Mouse (Mus musculus) left cerebral cortex, adult 2 months (tissue): ENCODE data around the gene Eef1a1. TPM values are rescaled to one million over a fixed set of nuclear protein-coding genes. Genes with fewer than 3 reads are reported as not detected.

Experiments
- DNase-seq, 2 experiments: peaks; one replicate each; pipeline ENCODE4 v3.0.0; 2021 to 2022; ENCODE audit warnings: low spot score in 2 of 2, mixed read lengths in 1 of 2; ENCODE audit errors: extremely low spot score in 1 of 2
- H3K27ac ChIP-seq: fragments of 200-600 bp; 2 replicates; pipeline ENCODE4 v1.8.1; 2022
- H3K4me3 ChIP-seq: fragments of 200-600 bp; 2 replicates; pipeline ENCODE4 v1.8.1; 2022
- CTCF ChIP-seq: fragments of 200-600 bp; IDR thresholded peaks from 2 replicates; pipeline ENCODE4 v1.8.1; 2022; ENCODE audit warnings: antibody characterized with exemption, mild to moderate bottlenecking, moderate library complexity
- intact Hi-C: fragments of 180-260 bp; cut with DNase I; formaldehyde crosslinking; loops from one replicate; pipeline ENCODE4 v1.15.1; 2025
- total RNA-seq, 2 experiments: library from RNA; stranded (reverse); gene quantifications; 2 replicates each; pipeline ENCODE4 v1.2.3; 2021

Eef1a1 gene
- total RNA-seq, 2 experiments from 2014 or later: 2,077 to 2,174 TPM

DNA sequence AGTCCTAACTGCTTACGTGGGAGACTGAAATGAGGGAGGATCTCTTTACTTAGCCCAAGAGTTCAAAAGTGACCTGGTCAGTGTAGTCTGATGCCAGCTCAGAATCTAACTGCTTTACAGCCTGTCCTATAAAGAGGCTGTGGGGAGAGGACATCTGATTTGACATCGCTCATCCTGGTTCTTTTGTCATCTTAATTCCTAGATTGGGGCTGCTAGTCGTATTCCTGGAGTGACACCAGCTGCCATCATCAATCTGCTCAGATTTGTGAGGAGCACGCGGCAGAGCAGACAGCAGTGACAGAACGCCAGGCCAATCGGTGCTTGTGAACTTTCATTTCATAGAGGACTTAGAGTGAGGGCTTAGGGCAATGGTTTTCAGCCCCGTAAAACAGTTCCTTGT is 15.4 kb downstream of the Eef1a1 start:
- DNase-seq: no peak
- Histone ChIP-seq H3K4me3 (no peak overlapping the region), H3K27ac (no peak overlapping the region)
- intact Hi-C loops: no loop called here
- no peak for TF ChIP-seq CTCF

DNA sequence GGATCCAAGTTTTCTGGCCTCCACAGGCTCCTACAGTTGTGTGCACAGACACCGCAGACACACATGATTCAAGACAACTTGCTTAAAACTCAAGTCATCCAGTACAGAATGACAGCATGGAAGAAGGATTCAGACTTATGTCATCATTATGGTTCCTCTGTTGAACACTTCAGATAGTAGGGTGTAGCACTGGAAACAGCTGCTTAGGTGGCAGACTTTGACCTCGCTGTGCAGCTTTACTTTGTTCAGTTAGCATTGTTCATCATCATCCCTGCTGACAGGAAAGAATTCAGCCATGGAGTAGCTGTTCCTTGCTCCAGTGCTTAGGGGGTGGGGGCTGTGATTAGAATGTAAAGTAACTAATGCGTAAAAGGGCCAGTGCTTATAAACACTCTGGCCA is 23.2 kb downstream of the Eef1a1 start:
- H3K4me3 ChIP-seq: no peak overlapping the region
- no peak for TF ChIP-seq CTCF

DNA sequence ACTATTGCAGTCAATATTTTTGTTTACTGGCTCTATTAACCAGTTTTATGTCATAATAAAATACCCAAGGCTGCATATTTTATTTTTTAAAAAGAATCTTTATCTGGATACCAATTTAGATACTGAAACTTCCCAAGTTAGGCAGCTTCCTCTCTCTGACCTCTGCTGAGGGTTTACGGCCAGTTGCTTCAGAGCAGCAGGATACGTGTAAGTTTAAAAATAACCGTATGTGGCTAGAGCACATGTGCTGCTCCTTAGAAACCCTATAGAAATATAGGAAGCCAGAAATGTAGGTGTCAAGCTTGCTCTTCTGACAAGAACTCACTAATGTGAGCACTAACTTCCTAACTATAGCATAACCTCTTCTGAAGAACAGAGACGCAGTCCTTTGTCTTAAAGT is 25.6 kb downstream of the Eef1a1 start:
- TF ChIP-seq CTCF: no peak

More for the DNA sequence above, 23.2 kb downstream of the Eef1a1 start:
- DNase-seq: no peak
- intact Hi-C loops: loop anchor here (2.0 kb wide), 1 partner anchor 15 kb away; no protein-coding TSS in a partner anchor
- no peak overlapping the region for H3K27ac ChIP-seq

DNA sequence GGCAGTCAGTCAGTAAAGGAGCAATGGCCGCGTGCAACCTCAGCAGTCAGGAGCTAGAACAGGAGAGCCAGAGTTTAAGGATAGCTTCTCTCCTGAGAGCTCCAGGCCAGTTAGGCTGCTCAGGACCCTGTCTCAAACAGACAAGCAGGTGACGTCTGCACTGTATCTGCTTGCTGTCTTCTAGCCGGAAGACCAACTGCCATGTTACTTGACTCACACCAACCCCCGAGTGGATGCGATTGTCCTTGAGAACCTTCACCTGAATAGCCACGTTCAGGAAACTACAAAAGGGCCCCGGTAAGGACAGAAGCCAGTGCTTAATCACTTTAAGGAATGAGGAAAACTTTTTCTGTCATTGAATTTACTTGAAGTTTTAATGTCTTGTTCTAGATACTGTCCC is 31.9 kb downstream of the Eef1a1 start:
- no peak overlapping the region for H3K27ac ChIP-seq
- no peak for DNase-seq
- TF ChIP-seq CTCF: no peak
- intact Hi-C loops: no loop called here
- H3K4me3 ChIP-seq: no peak overlapping the region

More for the DNA sequence above, 25.6 kb downstream of the Eef1a1 start:
- H3K27ac ChIP-seq: no peak overlapping the region
- intact Hi-C loops: no loop called here
- DNase-seq: no peak
- no peak overlapping the region for H3K4me3 ChIP-seq

DNA sequence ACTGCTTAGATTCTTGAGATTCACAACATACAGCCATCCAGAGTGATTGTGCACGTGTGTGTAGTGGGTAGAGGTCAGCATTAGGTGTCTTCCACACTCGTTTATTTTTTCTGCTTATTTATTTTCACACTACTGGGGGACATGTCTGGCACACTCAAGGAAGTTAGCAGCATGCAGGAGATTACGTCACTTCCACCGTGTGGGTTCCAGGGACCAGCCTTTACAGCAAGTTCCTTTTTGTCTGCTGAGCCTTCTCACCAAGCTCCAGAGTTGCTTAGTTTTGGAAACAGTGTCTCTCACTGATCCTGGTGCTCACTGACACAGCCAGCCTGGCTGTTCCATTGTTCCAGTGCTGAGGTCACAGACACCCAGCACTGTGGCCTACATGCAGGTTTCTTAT is 37.6 kb downstream of the Eef1a1 start:
- no peak for DNase-seq
- H3K4me3 ChIP-seq: no peak overlapping the region
- intact Hi-C loops: loop anchor here (2.0 kb wide), 1 partner anchor 13 kb away; no protein-coding TSS in a partner anchor
- TF ChIP-seq CTCF: no peak
- no peak overlapping the region for H3K27ac ChIP-seq

DNA sequence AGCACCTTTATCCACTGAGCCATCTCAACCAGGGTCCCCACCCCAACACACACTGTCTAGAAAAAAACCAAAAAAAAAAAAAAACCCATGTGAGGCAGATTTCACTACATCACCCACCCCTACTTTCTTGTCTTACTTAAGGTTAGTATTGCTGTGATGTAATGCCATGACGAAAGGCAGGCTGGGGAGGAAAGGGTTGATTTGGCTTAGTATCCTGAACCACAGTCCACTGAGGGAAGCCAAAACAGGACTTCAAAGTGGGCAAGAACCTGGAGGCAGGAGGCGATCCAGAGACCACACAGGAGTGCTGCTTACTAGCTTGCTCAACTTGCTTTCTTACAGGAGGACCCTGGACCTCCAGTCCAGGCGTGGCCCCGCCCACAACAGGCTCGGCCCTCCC is 38.5 kb downstream of the Eef1a1 start:
- no peak for TF ChIP-seq CTCF
- intact Hi-C loops: loop anchor here (2.0 kb wide), 1 partner anchor 14 kb away; no protein-coding TSS in a partner anchor

DNA sequence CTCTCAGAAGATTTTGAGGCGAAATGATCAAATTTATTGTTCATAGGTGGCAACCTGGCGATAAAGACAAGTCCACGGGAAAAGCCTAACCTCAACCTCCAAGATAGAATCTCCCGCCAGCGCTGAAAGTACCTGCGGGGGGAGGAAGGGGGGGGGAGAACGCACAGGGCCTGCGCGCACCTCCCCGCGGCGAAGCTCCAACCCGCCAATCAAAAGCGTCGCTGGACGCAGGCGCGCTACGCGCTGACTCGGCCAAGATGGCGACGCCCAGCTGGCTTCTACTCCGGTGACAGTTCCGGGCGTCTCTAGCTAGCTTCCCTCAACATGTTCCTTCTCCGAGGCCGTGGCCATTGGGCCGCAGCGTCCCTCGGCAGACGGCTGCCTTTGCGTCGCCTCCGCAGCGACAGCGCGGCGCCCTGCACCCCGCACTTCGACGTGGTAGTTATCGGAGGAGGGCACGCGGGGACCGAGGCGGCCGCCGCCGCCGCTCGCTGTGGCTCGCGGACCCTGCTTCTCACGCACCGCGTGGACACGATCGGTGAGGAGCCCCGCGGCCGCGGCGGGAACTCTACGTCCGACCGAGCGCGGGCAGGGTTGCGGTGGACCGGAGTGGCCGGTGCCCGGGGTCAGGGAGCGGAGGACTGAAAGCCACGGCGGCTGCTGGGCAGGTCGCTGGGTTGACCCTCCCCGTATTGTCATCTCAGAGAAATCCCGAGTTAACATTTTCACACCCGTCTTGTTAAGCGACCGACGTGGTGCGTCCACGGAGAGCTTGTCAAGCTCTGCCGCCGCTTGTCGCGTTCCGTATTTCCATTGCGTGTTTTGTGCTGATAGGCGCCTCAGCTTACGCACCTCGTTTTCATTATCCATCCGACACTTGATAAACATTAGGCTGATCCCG is 40.7 kb downstream of the Eef1a1 start, which contains the start of the genes Mto1 and Gm17324:
TSS of gene Mto1 (plus strand) at position 236 of the 901 bp plus-strand sequence.
TSS of gene Gm17324 (minus strand) at position 814 of the 901 bp plus-strand sequence.
- Histone ChIP-seq H3K4me3 (peak within 1 kb of the TSS; percentile 81), H3K27ac (peak within 1 kb of the TSS; percentile 93)
- intact Hi-C loops: loop anchor here (2.0 to 5.0 kb wide), 2 partner anchors 33 to 271 kb away; no protein-coding TSS in a partner anchor
- DNase-seq: peak; percentile 90
- no peak for TF ChIP-seq CTCF

More for the DNA sequence above, 38.5 kb downstream of the Eef1a1 start:
- no peak for DNase-seq
- no peak overlapping the region for H3K27ac ChIP-seq
- H3K4me3 ChIP-seq: no peak overlapping the region

DNA sequence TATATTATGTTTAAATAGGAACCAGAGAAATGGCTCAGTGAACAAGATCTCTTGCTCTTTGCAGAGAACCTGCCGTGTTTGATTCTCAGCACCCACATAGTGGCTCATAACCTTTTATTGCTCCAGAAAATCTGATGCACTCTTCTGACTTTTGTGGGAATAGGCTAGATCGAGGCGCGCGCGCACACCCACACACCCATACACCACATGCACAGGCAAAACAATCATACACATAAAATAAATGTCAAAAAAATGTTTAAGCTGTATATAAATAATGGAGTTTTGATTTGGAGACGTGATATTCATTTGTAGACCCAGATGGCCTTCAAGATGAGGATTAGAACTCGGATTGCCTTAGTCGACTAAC is 41.4 kb downstream of the Eef1a1 start:
- H3K4me3 ChIP-seq: peak overlapping the region; percentile 81
- TF ChIP-seq CTCF: no peak
- intact Hi-C loops: loop anchor here (5.0 kb wide), 1 partner anchor 270 kb away; no protein-coding TSS in a partner anchor
- H3K27ac ChIP-seq: peak overlapping the region; percentile 93
- no peak for DNase-seq

DNA sequence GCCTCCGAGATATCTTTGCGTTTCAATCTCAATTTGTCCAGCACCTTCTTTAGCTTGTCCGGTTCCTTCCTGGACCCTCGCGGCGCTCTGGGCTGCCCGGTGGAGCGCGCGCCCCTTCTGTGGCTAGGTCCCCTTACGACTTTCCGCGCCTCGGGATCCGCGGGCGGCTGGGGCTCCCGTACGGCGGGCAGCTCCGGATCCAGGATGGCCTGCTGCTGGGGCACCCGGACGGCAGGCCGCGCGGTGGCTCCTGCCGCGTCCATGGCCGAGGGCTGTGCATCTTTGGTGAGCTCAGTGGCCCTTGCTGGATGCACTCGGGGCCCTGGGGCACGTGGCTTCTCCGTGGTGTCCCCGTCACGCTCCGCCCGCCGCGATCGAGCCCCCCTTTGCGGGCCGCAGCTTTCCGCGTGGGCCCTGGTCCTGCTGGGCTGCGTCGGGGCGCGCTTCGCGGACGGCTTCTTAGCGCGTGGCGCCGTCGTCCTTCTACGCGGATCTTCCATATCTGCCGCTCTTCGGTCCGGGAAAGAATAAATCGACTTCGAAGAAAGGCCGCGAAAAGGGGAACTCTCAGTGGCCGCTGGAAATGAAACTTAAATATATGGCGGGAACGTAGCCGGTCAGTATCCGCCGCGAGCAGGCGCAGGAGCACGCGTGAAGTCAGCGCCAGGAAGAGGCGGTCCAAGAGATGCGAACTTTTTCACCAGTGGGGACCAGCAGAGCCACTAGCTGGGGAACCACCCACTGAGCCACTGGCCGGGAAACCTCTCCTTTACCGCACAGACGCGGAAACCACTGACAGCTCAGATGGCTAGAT is 46.2 kb downstream of the Eef1a1 start, which contains the start of gene Cgas:
TSS of gene Cgas (minus strand) at position 659 of the 814 bp plus-strand sequence.
- DNase-seq: peak; percentile 23 to 24
- intact Hi-C loops: no loop called here
- TF ChIP-seq CTCF: no peak
- no peak within 1 kb of the TSS for H3K27ac ChIP-seq
- peak within 1 kb of the TSS; percentile 43 for H3K4me3 ChIP-seq

DNA sequence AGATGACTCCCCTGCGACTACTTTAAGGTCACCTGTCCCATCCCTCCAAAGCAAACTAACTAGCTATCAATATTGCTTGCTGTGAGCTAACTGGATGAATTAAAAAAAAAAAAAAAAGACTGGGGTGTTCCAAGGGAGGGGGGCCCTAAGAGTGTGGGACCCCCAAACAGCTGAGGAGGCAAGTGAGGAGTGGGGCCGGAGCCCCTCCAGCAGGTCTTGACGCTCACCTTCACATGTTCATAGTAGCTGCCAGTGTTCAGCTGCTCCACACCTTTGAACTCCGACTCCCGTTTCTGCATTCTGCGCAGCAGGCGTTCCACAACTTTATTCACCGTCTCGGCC is 46.7 kb downstream of the Eef1a1 start:
- H3K27ac ChIP-seq: no peak overlapping the region
- no peak for DNase-seq
- H3K4me3 ChIP-seq: peak overlapping the region; percentile 43
- intact Hi-C loops: no loop called here
- TF ChIP-seq CTCF: no peak

DNA sequence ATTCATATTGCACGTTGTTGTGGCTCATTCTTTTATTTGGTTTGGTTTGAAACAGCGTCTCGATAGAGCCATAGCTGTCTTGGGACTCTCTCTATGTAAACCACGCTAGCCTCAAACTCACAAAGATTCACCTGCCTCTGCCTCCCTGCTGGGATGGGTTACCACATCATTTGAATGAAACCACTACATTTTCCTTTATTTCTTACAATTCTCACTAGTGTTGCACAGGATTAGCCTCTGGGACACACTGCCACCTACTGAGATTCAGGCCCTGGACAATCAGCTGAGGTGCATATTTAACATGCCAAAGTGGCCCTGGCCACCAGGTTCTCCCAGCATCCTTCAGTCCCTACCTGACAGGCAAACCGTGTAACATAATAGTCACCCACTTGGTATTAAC is 49.5 kb downstream of the Eef1a1 start:
- intact Hi-C loops: loop anchor here (5.0 kb wide), 1 partner anchor 82 kb away; the partner anchor contains the start of gene Gsta2
- TF ChIP-seq CTCF: no peak
- no peak for DNase-seq
- no peak overlapping the region for H3K27ac ChIP-seq
- no peak overlapping the region for H3K4me3 ChIP-seq
